Mouse (Mus musculus) thymus, postnatal 4 days (tissue): ENCODE results near the gene Slx4ip.

Experiments used
- DNase-seq: peaks from one replicate; pipeline ENCODE4 v3.0.0; 2021

Slx4ip gene

DNA sequence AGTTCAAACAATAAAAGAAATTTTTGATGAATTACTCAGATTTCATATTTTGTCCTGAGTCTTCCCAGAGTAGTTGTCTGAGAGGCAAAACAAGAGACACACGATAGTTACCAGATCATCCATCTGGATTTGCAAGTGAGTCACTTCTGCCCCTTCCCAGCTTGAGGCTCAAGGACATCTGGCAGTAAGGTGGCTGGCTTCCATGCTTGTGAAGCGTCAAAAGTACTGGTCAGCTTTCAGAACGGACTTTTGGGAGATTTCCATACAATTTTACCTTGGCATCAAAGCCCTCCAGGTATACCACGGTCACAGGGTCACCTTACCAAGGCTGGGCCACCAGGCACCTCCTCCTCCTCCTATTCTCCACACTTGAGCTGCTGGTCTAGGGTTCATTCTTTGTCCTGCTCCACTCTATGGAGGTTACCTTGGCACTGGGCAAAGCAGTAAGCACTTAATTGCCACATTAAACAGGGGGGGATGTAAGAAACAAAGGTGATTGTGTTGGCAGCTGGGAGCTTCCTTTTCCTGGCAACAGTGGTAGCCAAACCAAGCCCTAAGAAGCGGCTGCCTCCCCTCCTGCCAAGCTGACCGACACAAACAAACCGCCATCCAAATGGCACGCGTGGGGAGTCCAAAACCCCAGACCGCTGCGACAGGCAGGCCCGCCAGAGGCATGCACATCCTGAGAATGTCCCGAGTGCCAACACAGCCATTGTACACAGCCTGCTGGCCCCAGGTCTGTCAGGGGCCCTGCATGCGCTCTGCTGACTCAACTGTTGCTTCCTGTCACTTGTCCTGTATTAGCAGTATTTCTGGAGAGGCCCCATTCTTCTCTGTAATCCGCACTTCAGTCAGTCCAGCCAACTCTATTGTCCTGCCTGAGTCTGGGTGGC is 218.5 kb downstream of the Slx4ip start:
- no peak for DNase-seq

DNA sequence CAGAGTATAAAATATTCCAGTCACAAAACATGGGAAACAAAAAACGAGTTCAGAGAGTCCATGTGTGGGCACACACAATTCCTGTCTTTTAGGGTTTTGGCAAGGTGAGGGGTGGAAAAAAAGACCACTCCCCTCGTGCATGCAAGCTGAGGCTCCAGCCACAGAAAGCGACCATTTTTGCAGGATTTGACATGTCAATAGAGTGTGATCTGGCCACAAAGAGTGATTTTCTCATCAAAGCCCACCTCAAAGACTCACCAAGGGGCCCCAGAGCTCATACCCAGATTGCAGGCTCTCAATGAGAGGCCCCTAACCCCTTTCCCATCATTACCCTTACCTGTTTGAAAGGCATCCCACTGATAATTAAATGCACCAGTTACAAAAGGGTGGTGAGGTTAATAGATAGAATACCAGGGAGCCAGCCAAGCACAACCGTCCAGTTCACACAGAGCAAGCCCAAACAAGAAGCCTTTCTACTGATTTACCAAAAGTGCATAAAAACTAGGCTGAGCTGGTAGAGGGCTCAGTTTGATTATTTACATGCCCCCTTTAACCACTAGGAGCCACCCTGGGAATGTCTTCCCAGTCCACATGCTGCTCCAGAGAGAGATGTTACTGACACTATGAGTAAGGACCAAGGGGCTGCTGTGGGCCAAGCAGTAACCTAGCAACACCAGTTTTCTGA is 219.3 kb downstream of the Slx4ip start:
- no peak for DNase-seq

GRCm38 (mm10) chr2:137113288-137114061 is 222.5 kb downstream of the Slx4ip start:
- no peak for DNase-seq

GRCm38 (mm10) chr2:137114248-137115096 is 223.5 kb downstream of the Slx4ip start:
- DNase-seq, result peak; percentile 69

DNA sequence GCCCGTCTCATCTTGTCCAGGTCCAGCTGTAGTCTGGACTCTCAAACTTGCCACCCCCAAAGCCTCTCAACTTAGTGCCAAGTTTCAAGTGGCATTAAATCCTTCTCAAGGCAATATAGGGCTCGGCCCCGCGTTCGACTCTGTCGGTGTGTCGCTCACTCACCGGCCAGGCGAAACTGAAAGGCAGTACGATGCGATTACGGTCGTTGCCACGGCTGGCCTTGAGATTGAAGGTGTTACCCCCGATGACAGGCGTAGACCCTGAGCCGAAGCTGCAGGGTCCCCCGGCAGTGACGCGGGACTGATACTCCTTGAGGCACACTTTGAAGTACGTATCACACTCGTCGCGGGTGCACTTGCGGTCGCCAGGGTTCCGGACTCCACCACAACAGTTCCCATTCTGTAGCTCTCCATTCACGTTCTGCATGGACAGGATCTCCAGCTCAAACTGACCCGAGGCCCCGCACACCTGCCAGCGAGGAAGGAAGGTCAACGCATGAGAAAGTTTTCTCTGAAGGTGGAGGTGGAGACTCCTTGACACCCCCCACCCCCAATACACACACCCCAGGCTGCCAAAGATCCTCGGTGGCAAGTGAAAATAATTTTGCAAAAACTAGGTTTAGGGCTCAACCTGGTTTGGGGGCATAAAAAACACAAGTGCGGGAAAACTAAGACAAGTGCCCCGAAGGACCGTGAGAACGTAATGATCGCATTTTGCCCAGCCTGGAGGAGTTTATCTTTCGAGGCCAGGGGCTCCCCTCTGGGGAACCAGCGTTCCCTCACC is 224.4 kb downstream of the Slx4ip start:
- peak; percentile 15 for DNase-seq

DNA sequence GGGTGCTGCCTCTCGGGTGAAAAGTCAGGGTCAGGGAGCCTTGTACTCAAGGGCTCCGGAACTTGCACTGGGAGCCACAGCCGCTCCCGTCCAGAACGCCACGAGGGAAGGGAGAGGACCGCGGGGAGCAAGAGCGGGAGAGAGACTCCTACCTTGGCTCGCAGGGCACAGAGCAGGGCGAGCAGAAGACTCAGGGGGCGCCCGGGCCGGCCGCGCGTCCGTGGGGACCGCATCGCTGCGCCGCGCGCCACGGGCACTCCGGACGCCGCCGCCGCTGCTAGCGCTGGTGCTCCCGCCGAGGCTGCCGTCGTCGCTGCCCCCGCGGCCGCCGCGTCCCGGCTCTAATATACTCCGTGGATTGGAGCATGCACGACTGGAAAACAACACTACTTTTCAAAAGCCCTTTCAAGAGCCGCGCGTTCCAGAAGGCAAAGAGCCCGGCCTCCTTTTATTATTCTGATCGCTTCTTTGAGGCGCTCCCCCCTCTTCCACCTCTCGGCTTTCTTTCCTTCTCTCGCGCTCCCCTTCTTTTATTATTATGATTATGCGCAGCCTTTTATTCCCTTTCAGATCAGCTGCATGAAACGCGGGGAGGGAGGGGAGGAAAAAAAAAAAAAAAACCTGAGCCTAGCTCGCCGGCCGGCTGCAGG is 225.1 kb downstream of the Slx4ip start, which contains the start of gene Jag1:
TSS of gene Jag1 (minus strand) at position 620 of the 650 bp plus-strand sequence.
- peak; percentile 47 for DNase-seq

GRCm38 (mm10) chr2:137116675-137117320 is 225.8 kb downstream of the Slx4ip start:
- DNase-seq, result peak; percentile 69

- DNase-seq, result peak; percentile 80
Observed at GRCm38 (mm10) chr2:137117321-137117690, 226.3 kb downstream of the Slx4ip start.
